Mouse (Mus musculus) E14TG2a.4 (cell line): ENCODE data around the gene Map4.

Experiments
- H3K27me3 ChIP-seq: 2 replicates; pipeline ENCODE4 v1.6.1; 2014; ENCODE audit warnings: low read length, control low read depth; ENCODE audit not compliant: insufficient read depth
- H3K36me3 ChIP-seq: 2 replicates; pipeline ENCODE4 v1.6.1; 2014; ENCODE audit warnings: low read length, control low read depth; ENCODE audit not compliant: insufficient read depth
- H3K4me1 ChIP-seq: replicated peaks from 2 replicates; pipeline ENCODE4 v1.6.1; 2014; ENCODE audit warnings: low read depth, low read length, control low read depth
- H3K4me3 ChIP-seq: replicated peaks from 2 replicates; pipeline ENCODE4 v1.5.1; 2014; ENCODE audit warnings: mild to moderate bottlenecking, low read length
- H3K9me3 ChIP-seq: 2 replicates; pipeline ENCODE4 v1.6.1; 2014; ENCODE audit warnings: low read length, control low read depth
- CTCF ChIP-seq: conservative IDR thresholded peaks from 2 replicates; pipeline ENCODE4 v1.5.1; 2014; ENCODE audit warnings: low read length
- NANOG ChIP-seq: IDR thresholded peaks from 2 replicates; pipeline ENCODE4 v1.6.1; 2014; ENCODE audit warnings: borderline replicate concordance, low read length, mixed read lengths
- POU5F1 ChIP-seq: IDR thresholded peaks from 2 replicates; pipeline ENCODE4 v1.6.1; 2014; ENCODE audit warnings: low read length, borderline replicate concordance

Map4 gene

DNA sequence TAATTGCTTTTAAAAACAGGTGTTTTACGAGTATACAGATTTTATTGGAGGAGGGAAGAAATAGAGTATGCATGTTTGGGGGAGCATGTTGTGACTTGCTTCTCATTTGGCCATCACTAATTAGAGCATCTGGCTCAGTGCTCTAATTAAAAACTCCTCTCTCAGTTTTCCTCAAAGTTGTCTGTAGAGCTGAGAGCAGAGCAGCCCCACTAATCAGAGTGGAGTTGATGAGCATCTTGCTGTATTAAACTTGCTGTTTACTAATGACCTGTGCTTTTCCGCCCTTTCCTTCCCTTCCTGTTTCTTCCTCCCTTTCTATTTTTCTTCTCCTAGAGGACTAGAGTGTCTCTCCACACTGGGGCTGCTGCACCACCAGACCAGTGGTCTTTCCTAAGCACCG lies 71.2 kb downstream of the Map4 start:
- TF ChIP-seq CTCF (no peak), POU5F1 (no peak), NANOG (no peak)
- no peak overlapping the region for H3K4me3 ChIP-seq
- peaks cover 9% of the 10 kb centered on the region for H3K4me1 ChIP-seq
- H3K36me3 ChIP-seq, result peaks cover 23% of the 10 kb centered on the region
- no peaks in the 10 kb centered on the region for H3K27me3 ChIP-seq
- H3K9me3 ChIP-seq, result no peaks in the 10 kb centered on the region

DNA sequence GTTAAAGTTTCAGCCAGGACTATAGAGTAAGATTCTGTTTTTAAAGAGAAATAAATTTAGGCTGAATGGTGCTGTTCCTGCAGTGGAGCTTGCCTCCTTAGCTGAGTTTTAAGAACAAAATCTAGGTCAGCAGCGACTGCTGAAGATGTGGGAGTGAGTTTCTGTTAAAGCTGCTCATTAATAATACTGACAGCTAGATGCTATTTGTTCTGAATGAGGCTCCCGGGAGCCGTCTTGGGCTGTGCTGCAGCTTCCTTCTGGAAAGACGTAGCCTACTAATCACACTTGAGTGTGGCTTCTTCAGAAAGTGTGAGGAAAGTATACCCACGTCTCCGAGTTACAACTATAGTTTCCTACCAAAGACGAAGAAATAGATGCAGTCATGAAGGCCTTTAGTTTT lies 88.0 kb downstream of the Map4 start:
- Histone ChIP-seq H3K27me3 (no peaks in the 10 kb centered on the region), H3K4me3 (no peak overlapping the region), H3K36me3 (peaks cover 7% of the 10 kb centered on the region; the same call in 1 of the 2 replicates), H3K4me1 (peaks cover 17% of the 10 kb centered on the region), H3K9me3 (no peaks in the 10 kb centered on the region)
- TF ChIP-seq NANOG (no peak), POU5F1 (no peak), CTCF (no peak)

DNA sequence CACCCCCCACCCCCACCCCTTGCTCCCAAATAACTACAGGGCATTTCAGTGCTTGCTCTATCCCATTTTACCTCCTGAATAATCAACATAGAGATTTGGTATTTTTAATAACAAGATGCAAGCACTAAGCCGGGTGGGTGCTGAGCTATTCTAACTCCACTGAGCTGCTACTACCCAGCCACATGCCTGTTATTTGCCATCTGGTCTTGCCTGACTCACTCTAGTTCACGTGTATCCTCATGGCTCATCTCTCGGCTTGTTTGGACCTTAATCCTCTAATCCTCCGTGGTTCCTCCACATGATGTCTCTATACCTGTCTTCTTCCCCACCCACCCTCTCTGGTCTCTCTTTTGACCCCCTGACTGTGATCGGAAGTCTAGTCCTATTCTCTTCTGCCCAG lies 89.1 kb downstream of the Map4 start:
- H3K4me3 ChIP-seq, result no peak overlapping the region
- H3K27me3 ChIP-seq, result no peaks in the 10 kb centered on the region
- no peaks in the 10 kb centered on the region for H3K9me3 ChIP-seq
- TF ChIP-seq POU5F1 (no peak), CTCF (no peak), NANOG (no peak)
- H3K4me1 ChIP-seq, result peaks cover 23% of the 10 kb centered on the region
- 0 out of 2 replicates have a peak, but pooled peaks cover 3% of the 10 kb centered on the region for H3K36me3 ChIP-seq

DNA sequence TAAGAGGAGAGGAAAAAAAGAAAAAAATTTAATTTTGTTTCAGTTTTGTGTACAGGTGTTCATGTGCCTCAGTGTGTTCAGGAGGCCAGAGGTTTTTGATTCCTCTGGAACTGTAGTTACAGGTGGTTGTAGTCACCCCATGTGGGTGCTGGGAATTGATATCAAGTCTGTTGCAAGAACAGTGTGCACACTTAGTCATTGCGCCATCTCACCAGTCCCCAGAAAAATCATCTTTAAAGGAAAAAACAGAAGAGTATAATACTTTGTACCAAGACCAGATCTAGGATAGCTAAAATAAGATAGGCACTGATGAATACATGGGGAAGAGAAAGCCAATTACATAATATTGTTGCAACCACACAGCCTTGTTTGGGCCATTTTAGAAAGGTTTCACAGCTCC lies 90.2 kb downstream of the Map4 start:
- H3K27me3 ChIP-seq, result no peaks in the 10 kb centered on the region
- H3K4me1 ChIP-seq, result peaks cover 32% of the 10 kb centered on the region
- peaks cover 8% of the 10 kb centered on the region; the same call in 1 of the 2 replicates for H3K36me3 ChIP-seq
- H3K9me3 ChIP-seq, result no peaks in the 10 kb centered on the region
- no peak for TF ChIP-seq POU5F1
- no peak for TF ChIP-seq CTCF
- no peak for TF ChIP-seq NANOG
- H3K4me3 ChIP-seq, result no peak overlapping the region

DNA sequence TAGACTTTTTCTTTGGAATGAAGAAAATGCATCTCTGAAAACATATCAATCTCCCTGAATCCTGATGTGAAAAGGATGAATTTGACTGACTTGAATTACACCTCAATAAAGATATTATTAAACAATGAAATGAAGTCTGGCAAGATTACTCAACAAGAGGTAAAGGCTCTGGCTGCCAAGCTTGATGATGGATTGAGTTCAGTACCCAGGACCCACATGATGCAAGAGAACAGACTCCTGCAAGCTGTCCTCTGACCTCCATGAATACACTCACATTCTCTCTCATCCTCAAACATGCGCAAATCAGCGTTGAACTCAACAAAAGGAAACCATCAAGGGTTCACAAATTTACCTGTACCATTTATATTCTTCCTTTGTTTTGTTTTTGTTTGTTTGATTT lies 90.9 kb downstream of the Map4 start:
- Histone ChIP-seq H3K4me3 (no peak overlapping the region), H3K27me3 (no peaks in the 10 kb centered on the region), H3K9me3 (no peaks in the 10 kb centered on the region), H3K36me3 (peaks cover 8% of the 10 kb centered on the region; the same call in 1 of the 2 replicates), H3K4me1 (peaks cover 33% of the 10 kb centered on the region)
- TF ChIP-seq CTCF (no peak), POU5F1 (no peak), NANOG (no peak)

DNA sequence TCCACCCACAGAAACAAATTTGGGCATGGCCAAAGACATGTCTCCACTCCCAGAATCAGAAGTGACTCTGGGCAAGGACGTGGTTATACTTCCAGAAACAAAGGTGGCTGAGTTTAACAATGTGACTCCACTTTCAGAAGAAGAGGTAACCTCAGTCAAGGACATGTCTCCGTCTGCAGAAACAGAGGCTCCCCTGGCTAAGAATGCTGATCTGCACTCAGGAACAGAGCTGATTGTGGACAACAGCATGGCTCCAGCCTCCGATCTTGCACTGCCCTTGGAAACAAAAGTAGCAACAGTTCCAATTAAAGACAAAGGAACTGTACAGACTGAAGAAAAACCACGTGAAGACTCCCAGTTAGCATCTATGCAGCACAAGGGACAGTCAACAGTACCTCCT lies 103.8 kb downstream of the Map4 start:
- no peaks in the 10 kb centered on the region for H3K9me3 ChIP-seq
- TF ChIP-seq POU5F1, result no peak
- TF ChIP-seq NANOG, result peak; percentile 25; the same call in 1 of the 2 replicates
- H3K4me3 ChIP-seq, result no peak overlapping the region
- peaks cover 84% of the 10 kb centered on the region for H3K36me3 ChIP-seq
- H3K27me3 ChIP-seq, result no peaks in the 10 kb centered on the region
- peaks cover 21% of the 10 kb centered on the region for H3K4me1 ChIP-seq

DNA sequence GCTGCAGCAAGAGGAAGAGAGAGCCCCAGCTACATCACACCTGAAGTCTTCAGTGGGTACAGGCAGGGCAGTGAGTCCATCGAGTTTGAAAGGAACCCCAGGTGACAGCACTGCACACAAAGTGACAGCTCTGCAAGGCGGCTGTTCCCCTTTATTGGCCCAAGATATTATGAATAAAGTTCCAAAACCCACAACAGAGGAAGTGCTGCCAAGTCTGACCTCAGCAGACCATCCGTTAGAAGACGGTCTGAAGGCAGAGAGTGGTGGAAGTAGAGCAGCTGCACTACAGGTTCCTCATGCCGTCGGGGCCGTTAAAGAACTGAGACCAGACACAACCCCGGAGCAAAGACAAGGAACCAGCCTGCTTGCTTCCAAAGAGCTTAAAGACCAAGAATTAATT lies 106.6 kb downstream of the Map4 start:
- TF ChIP-seq NANOG, result no peak
- TF ChIP-seq CTCF, result no peak
- TF ChIP-seq POU5F1, result no peak
- H3K36me3 ChIP-seq, result peaks cover 81% of the 10 kb centered on the region
- no peaks in the 10 kb centered on the region for H3K27me3 ChIP-seq
- no peak overlapping the region for H3K4me3 ChIP-seq
- peaks cover 21% of the 10 kb centered on the region for H3K4me1 ChIP-seq
- no peaks in the 10 kb centered on the region for H3K9me3 ChIP-seq

DNA sequence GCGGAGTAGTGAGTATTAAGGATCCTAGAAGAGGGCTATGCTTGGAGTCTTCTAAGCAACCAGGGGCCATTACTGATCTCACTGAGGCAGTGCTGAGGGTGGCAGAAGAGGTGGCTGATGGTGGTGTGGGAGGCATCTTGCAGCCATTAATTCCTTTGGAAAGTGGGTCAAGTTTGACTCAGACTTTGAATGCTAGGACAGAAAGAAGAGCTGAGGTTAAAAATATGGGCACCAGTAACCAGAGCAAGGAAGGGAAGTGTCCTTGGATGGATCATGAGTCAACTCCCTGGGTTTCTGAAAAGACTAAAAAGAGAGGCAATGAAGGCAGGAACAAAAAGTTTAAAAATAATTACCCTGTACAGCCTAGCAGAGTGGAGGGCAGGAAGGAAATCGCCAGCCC lies 107.2 kb downstream of the Map4 start:
- TF ChIP-seq POU5F1 (no peak), NANOG (no peak), CTCF (no peak)
- peaks cover 21% of the 10 kb centered on the region for H3K4me1 ChIP-seq
- H3K4me3 ChIP-seq, result no peak overlapping the region
- no peaks in the 10 kb centered on the region for H3K9me3 ChIP-seq
- H3K36me3 ChIP-seq, result peaks cover 80% of the 10 kb centered on the region
- H3K27me3 ChIP-seq, result no peaks in the 10 kb centered on the region

DNA sequence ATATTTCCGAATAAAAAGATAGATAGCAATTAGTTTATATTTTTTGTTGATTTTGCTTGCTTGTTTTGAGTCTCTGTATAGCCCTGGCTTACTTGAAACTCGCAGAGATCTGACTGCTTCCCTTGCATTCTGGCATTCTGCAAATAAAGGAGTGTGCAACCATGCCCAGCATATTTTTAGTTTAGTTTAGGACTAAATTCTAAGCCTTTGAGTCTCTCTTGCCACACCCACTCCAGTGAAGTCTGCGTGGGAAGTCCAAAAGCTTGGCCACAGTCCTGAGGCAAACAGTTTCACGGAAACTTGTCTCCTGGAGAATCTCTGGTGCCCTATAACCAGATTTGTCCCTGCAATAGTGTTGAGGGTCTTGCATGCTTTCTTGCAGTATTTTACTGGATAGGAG lies 113.1 kb downstream of the Map4 start:
- H3K27me3 ChIP-seq, result no peaks in the 10 kb centered on the region
- peaks cover 7% of the 10 kb centered on the region; the same call in 1 of the 2 replicates for H3K4me1 ChIP-seq

More for the DNA sequence above, 113.1 kb downstream of the Map4 start:
- TF ChIP-seq POU5F1, result no peak
- no peak for TF ChIP-seq CTCF
- no peak for TF ChIP-seq NANOG
- Histone ChIP-seq H3K36me3 (peaks cover 41% of the 10 kb centered on the region), H3K9me3 (no peaks in the 10 kb centered on the region), H3K4me3 (no peak overlapping the region)
